8 mouse cellular contexts compared by ENCODE assay signal in the genomic region with DNA sequence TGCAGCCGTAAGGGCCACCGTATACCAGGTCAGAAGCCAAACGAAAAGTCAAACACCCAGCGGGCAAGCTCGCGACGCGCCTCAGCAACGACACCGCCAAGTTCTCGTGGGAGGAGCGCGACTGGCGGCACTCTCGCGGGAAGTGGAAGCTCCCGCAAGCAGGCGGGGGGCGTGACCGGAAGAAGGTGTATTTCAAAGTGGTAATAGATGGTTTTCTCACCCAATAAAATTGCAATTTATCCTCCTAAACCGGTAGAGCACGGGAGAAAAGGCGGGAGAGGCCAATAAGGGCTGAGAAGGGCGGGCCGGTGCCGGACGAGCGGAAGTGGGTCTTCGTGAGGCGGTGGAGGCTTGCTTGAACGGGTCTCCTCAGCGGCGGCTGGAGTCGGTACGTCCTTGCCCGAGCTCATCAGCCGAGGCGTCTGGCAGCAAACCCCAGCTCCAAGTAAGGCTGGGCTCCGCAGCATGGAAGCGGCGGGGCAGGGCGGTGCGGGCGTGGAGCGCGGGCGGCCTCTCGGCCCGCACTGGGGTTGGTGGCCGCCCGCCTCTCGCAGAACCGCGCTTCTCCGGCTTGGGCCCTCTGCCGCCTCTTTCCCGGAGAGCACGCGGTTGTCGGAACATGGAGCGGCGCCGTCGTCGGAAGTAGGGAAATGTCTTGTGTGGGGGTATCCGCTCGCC. TPM values are rescaled to one million over a fixed set of nuclear protein-coding genes. Genes with fewer than 3 reads are reported as not detected.
DNase-seq lines count a peak whose midpoint lies in the region; ATAC-seq and TF ChIP-seq lines count a peak whose summit lies in the region.

A gene (plus strand): TSS at position 193 of the 678 bp plus-strand sequence.

- H3K36me3 ChIP-seq in ES-E14 (ENCODE audit: control insufficient read depth, insufficient read depth, low read length, poor library complexity, severe bottlenecking) = peaks cover 3% of the 10 kb centered on the region; the same call in 1 of the 2 replicates
- no peaks in the 10 kb centered on the region for H3K36me3 ChIP-seq in forebrain, embryonic 15.5 days

- DNase-seq in ES-E14 (ENCODE audit: low read depth, low spot score) = peak; percentile 97
- DNase-seq in cerebellum, adult 11-12 months = peak; percentile 97
- peak; percentile 95 for DNase-seq in heart, postnatal 25 days (ENCODE audit: low spot score)
- peak; percentile 96 to 98 for DNase-seq in layer of hippocampus, adult 18-20 months (ENCODE audit: low spot score in 2 of 2)
- DNase-seq in lung, adult 2 months = peak; percentile 98
- DNase-seq in thymus, adult 18-20 months = peak; percentile 96 to 97

- peak; percentile 99 for ATAC-seq in forebrain, embryonic 15.5 days (replicated peaks)
- ATAC-seq in neutrophil, adult 5-6 weeks (ENCODE audit: extremely low read depth, insufficient number of reproducible peaks, low FRiP score, poor library complexity, severe bottlenecking) = peak; percentile 96

- peaks cover 1 to 3% of the 10 kb centered on the region in 2 experiments; a peak in 3 of 4 replicates for H3K4me1 ChIP-seq in ES-E14 (ENCODE audit: control insufficient read depth in 2 of 2, insufficient read depth in 2 of 2, low read length in 2 of 2, poor library complexity in 1 of 2)
- H3K4me1 ChIP-seq in forebrain, embryonic 15.5 days = peaks cover 28% of the 10 kb centered on the region
- H3K4me1 ChIP-seq in lung, adult 2 months (ENCODE audit: control insufficient read depth, insufficient read depth, low read length) = peaks cover 2% of the 10 kb centered on the region; the same call in 1 of the 2 replicates

- H3K27ac ChIP-seq in ES-E14 (ENCODE audit: insufficient read depth, low read depth, low read length, poor library complexity, severe bottlenecking) = peak within 1 kb of the TSS; percentile 96
- H3K27ac ChIP-seq in forebrain, embryonic 15.5 days (replicated peaks) = peak within 1 kb of the TSS; percentile 94

- intact Hi-C loops in heart, postnatal 25 days (cut with DNase I) = no loop called here

- H3K4me3 ChIP-seq in ES-E14 (ENCODE audit: insufficient read depth in 1 of 2, low read depth in 1 of 2, low read length in 2 of 2, poor library complexity in 1 of 2, severe bottlenecking in 1 of 2) = peak within 1 kb of the TSS; percentile 88 to 89
- peak within 1 kb of the TSS; percentile 100 for H3K4me3 ChIP-seq in forebrain, embryonic 15.5 days
- H3K4me3 ChIP-seq in lung, adult 2 months (replicated peaks; ENCODE audit: extremely low read depth, low read depth, low read length) = peak within 1 kb of the TSS; percentile 81

- H3K4me2 ChIP-seq in forebrain, embryonic 15.5 days (replicated peaks) = peak within 1 kb of the TSS; percentile 93

- no peaks in the 10 kb centered on the region for H3K27me3 ChIP-seq in forebrain, embryonic 15.5 days

- in situ Hi-C loops in ES-E14 (cut with MboI; ENCODE audit: low sequenced_read_pairs in 2 of 2, unreplicated experiment in 2 of 2) = no loop called here

- peak; percentile 94; the same call in 1 of the 2 replicates for TF ChIP-seq POLR2A in lung, adult 2 months (IDR thresholded peaks at IDR 0.05; ENCODE audit: borderline replicate concordance, extremely low read depth, low read depth, low read length)

- under 1% methylated on average over 67 of the region's 67 CpGs for WGBS in forebrain, embryonic 15.5 days
- WGBS in lung, adult 2 months = under 1% methylated on average over 67 of the region's 67 CpGs

- peak within 1 kb of the TSS; percentile 98 for H3K9ac ChIP-seq in ES-E14 (ENCODE audit: insufficient read depth, low read depth, low read length, poor library complexity, severe bottlenecking)
- H3K9ac ChIP-seq in forebrain, embryonic 15.5 days (replicated peaks) = peak within 1 kb of the TSS; percentile 98

- no peak for TF ChIP-seq CTCF in lung, adult 2 months (IDR thresholded peaks at IDR 0.05; ENCODE audit: insufficient read depth, low read length)

- no peaks in the 10 kb centered on the region for H3K9me3 ChIP-seq in ES-E14 (ENCODE audit: control insufficient read depth, insufficient read depth, low read depth, low read length)
- no peaks in the 10 kb centered on the region for H3K9me3 ChIP-seq in forebrain, embryonic 15.5 days

TF ChIP-seq in ES-E14, 5 proteins besides CTCF, POLR2A, EP300 and RAD21:
- TF ChIP-seq ZC3H11A (IDR thresholded peaks at IDR 0.05; ENCODE audit: borderline replicate concordance, low read depth, low read length) = no peak
- TF ChIP-seq HCFC1 (IDR thresholded peaks at IDR 0.05; ENCODE audit: borderline replicate concordance, insufficient read depth, low read length) = no peak
- TF ChIP-seq CHD2 (IDR thresholded peaks at IDR 0.05; ENCODE audit: low read depth, low read length) = peak; percentile 98
- TF ChIP-seq MAFK (IDR thresholded peaks at IDR 0.05; ENCODE audit: insufficient read depth, low read depth, low read length) = no peak

RNA-seq across cellular contexts. Expression of the gene that starts here (rescaled TPM):
- 177 and 186 TPM in 2 replicates for total RNA-seq in ES-E14 (2012; rRNA removed)
- 139 and 143 TPM in 2 replicates for polyA plus RNA-seq in forebrain, embryonic 15.5 days (2015; fragmentation: Nextera tagmentation; extraction: Ambion mirVana)
- 10 to 100 TPM; 27.1 to 29.1 TPM for total RNA-seq in heart, postnatal 25 days (2021)
- 10 to 100 TPM; 76.8 to 82.1 TPM for total RNA-seq in layer of hippocampus, adult 18-20 months (2021)
- 39.7 and 57.4 TPM in 2 replicates for polyA plus RNA-seq in lung, adult 2 months (2012; rRNA removed)
- 99.3 and 105 TPM in 2 replicates for total RNA-seq in neutrophil, adult 5-6 weeks (2017)

Comparison
In these comparisons a context has a peak if more than half of its experiments do, and no peak if none do; other contexts are left out.
1. Peak in every context shown above with its lines: DNase-seq, ATAC-seq, H3K4me3 ChIP-seq and H3K27ac ChIP-seq.